Mouse (Mus musculus): ENCODE results near the gene Wdr66. TPM values are rescaled to one million over a fixed set of nuclear protein-coding genes. Genes with fewer than 3 reads are reported as not detected.

The Wdr66 gene
- polyA plus RNA-seq, 1 experiment from 2014 or later, result 14.8 TPM

DNA sequence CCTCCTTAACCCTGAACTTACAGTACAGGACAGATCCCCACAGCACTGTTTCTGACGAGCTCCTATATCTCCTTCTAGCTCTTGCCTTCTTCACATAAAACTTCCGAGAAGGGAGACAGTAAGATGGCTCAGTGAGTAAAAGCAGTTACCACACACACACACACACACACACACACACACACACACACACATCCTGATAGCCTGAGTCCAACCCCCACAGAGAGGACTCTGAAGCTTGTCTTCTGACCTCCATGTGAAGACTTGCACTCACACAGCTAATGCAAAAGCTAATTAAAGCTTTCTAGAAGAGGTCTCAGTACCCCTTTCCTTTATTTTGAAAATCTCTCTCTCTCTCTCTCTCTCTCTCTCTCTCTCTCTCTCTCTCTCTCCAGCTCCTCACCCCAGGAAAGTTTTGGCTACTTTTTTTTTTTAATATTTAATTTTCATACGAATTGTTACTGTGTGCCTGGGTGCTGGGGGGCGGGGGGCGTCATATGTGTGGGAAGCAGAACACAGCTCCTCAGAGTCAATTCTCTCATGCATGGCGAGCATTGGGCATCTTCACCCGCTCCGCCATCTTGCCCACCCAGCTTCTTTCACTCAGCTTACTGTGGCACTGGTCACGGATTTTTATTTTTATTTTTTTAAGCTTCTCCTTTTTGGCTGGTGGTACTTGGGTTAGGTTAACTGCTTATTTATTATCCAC, 24.9 kb downstream of the Wdr66 start:
- Histone ChIP-seq H3K27me3 (replicated peaks) (no peaks in the 10 kb centered on the region), H3K27ac (no peak overlapping the region), H3K4me1 (no peaks in the 10 kb centered on the region; the same call in 1 of the 2 replicates), H3K9ac (no peak overlapping the region), H3K36me3 (no peaks in the 10 kb centered on the region), H3K4me2 (replicated peaks) (no peak overlapping the region), H3K9me3 (no peaks in the 10 kb centered on the region), H3K4me3 (no peak overlapping the region)
- WGBS, result 73% methylated on average over 9 of the region's 9 CpGs
- no peak for ATAC-seq (ENCODE audit: low FRiP score, low read depth)

DNA sequence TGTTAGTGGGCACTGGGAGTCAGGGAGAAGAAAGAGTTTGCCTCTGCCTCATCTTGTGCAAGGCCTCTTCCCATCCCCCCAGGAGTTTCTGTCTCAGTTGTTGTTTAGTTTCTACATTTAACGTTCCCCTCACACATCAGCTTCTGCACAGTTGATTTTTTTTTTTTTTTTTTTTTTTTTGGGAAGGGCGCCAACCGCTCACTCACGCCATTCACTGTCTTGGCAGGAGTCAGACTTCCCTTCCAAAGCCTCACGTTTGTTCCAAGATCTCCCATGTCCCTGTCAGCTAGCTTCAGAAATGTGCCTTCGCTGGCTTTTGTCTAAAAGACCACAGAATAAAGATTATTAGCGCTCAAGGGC, 25.4 kb downstream of the Wdr66 start:
- H3K27ac ChIP-seq, result no peak overlapping the region

DNA sequence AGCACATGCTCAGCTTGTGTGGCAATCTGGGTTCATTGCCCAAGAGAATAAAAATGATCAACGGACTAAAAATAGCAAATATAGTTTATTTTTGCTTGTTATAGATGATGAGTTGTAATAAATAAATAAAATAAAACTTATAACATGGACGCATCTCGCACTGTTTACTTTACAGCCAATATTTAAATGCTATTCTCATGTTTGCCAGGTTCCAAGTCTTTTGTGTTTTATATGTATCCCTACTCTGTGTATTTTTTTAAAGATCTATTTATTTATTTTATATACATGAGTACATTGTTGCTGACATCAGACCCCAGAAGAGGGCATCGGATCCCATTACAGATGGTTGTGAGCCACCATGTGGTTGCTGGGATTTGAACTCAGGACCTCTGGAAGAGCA, 25.8 kb downstream of the Wdr66 start:
- Histone ChIP-seq H3K4me2 (replicated peaks) (no peak overlapping the region), H3K36me3 (no peaks in the 10 kb centered on the region), H3K27me3 (replicated peaks) (no peaks in the 10 kb centered on the region), H3K27ac (no peak overlapping the region), H3K4me3 (no peak overlapping the region), H3K9me3 (no peaks in the 10 kb centered on the region), H3K9ac (no peak overlapping the region), H3K4me1 (no peaks in the 10 kb centered on the region; the same call in 1 of the 2 replicates)
- WGBS, result 90% methylated on average over 4 of the region's 4 CpGs
- no peak for ATAC-seq (ENCODE audit: low FRiP score, low read depth)

More for the DNA sequence above, 25.4 kb downstream of the Wdr66 start:
- 55% methylated on average over 7 of the region's 7 CpGs for WGBS
- no peaks in the 10 kb centered on the region for H3K9me3 ChIP-seq
- no peaks in the 10 kb centered on the region; the same call in 1 of the 2 replicates for H3K4me1 ChIP-seq
- no peaks in the 10 kb centered on the region for H3K27me3 ChIP-seq (replicated peaks)
- no peak overlapping the region for H3K4me3 ChIP-seq
- ATAC-seq (ENCODE audit: low FRiP score, low read depth), result no peak
- no peak overlapping the region for H3K9ac ChIP-seq
- no peak overlapping the region for H3K4me2 ChIP-seq (replicated peaks)
- no peaks in the 10 kb centered on the region for H3K36me3 ChIP-seq

DNA sequence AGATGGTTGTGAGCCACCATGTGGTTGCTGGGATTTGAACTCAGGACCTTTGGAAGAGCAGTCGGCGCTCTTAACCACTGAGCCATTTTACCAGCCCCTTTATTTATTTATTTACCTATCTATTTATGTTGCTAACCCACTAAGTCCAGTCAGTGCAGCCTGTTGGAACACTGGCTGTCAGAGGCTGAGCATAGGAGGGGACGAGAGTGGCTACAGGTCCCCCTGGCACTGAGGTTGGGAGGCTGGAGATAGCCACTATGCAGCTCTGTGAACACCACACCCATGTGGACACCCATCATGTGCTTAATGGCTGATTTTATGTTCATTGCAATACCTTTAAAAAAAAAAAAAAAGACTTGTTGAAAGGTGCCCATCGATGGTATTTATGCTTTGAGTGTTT, 27.3 kb downstream of the Wdr66 start:
- Histone ChIP-seq H3K4me2 (replicated peaks) (no peak overlapping the region), H3K36me3 (no peaks in the 10 kb centered on the region), H3K4me1 (no peaks in the 10 kb centered on the region; the same call in 1 of the 2 replicates), H3K27me3 (replicated peaks) (no peaks in the 10 kb centered on the region), H3K4me3 (no peak overlapping the region), H3K27ac (no peak overlapping the region), H3K9me3 (no peaks in the 10 kb centered on the region), H3K9ac (no peak overlapping the region)
- ATAC-seq (ENCODE audit: low FRiP score, low read depth), result no peak
- 93% methylated on average over 4 of the region's 4 CpGs for WGBS

DNA sequence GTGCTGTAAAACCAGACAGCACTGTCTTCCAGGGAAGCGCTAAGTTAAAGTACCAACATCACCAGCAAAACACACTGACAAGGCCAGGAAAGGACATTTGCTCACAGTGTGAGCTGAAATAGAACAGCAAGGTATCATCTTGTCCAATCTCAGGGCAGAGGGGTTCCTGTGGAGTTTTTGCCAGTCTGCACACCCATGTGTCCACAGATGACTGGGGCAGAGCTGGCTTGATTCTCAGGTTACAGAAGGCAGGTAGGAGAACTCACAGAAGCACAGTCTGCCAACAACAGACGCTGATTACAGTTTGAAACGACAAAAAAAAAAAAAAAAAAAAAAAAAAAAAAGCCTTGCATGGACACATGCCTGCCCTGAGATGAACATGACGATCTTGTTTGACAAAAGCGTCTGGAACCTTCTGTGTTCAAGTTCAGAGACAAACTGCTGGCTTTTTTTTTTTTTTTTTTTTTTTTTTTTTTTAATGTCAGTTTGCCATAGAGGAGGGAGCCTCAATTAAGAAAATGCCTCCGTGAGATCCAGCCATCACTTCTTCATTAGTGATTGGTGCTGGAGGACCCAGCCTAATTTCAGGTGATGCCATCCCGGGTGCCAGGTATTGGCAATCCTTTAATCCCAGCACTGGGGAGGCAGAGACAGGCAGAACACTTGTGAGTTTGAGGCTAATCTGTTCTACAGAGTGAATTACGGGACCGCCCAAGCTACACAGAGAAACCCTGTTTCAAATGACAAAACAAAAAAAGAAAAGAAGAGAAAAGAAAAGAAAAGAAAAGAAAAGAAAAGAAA, 29.6 kb downstream of the Wdr66 start:
- Histone ChIP-seq H3K4me3 (no peak overlapping the region), H3K9ac (no peak overlapping the region), H3K9me3 (no peaks in the 10 kb centered on the region), H3K4me1 (no peaks in the 10 kb centered on the region), H3K27me3 (replicated peaks) (no peaks in the 10 kb centered on the region), H3K27ac (no peak overlapping the region), H3K36me3 (no peaks in the 10 kb centered on the region), H3K4me2 (replicated peaks) (no peak overlapping the region)
- 83% methylated on average over 9 of the region's 9 CpGs for WGBS
- no peak for ATAC-seq (ENCODE audit: low FRiP score, low read depth)

DNA sequence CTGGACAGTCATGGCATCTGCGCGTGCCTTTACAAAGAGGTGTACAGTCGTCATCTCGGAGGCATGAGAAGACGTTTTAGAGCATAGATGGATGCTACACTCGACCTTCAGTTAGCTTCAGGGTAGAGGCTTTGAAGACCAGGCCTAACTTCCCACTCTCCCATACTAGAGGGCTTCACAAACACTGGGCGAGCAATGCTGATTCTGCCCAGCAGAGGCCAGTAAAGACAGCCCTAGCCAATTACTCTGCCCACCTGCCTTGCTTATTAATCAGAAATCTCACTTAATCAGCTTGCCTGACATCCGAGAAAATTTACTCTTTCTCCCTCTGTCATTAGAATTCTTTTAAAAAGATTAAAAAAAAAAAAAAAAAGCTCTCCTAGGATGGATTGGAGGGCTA, 33.3 kb downstream of the Wdr66 start:
- Histone ChIP-seq H3K4me3 (no peak overlapping the region), H3K27ac (no peak overlapping the region), H3K9me3 (0 out of 2 replicates have a peak, but pooled peaks cover 4% of the 10 kb centered on the region), H3K4me2 (replicated peaks) (no peak overlapping the region), H3K36me3 (no peaks in the 10 kb centered on the region), H3K9ac (no peak overlapping the region), H3K27me3 (replicated peaks) (no peaks in the 10 kb centered on the region), H3K4me1 (no peaks in the 10 kb centered on the region)
- WGBS, result 43% methylated on average over 8 of the region's 8 CpGs
- no peak for ATAC-seq (ENCODE audit: low FRiP score, low read depth)

DNA sequence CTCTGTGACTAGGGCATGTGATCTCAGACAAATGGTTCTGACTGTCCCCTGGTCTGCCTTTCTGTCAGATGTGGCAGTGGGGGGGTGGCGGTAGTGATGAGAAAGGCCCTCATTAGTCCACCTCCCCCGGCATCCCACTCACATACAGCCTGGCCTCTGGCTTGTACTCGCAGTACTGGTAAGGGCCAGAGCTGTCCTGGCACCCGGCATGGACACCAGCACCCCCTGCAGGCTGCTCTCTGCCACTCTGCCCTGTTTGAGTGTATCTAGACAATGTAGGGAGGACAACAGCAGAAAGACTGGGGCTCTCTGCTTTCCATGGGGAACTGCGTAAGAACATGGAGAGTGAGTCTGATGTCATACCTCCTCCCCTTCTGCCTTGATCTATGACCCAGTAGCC, 36.2 kb downstream of the Wdr66 start:
- Histone ChIP-seq H3K27me3 (replicated peaks) (no peaks in the 10 kb centered on the region), H3K27ac (no peak overlapping the region), H3K4me3 (no peak overlapping the region), H3K4me2 (replicated peaks) (no peak overlapping the region), H3K36me3 (no peaks in the 10 kb centered on the region), H3K9me3 (0 out of 2 replicates have a peak, but pooled peaks cover 4% of the 10 kb centered on the region), H3K9ac (no peak overlapping the region), H3K4me1 (no peaks in the 10 kb centered on the region)
- 80% methylated on average over 5 of the region's 5 CpGs for WGBS
- no peak for ATAC-seq (ENCODE audit: low FRiP score, low read depth)

DNA sequence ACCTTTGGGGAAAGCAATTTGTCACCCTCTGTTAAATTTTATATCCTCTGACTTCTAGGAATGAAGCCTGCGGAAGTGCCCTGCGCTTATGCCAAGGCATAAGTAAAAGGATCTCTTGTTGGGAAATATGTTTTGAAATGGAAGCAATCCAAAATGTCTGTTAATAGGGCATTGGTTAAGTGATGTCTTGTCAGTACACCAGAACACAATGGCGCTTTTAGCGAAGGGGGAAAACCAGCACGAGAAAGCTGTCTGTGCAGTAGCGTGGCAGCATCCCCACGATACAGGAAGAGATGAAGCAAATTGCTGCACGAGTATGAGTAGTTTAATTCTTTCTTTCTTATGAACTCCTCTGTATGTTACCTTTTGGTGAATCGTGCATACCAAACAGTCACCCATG, 42.8 kb downstream of the Wdr66 start:
- Histone ChIP-seq H3K4me2 (replicated peaks) (no peak overlapping the region), H3K4me3 (no peak overlapping the region), H3K36me3 (no peaks in the 10 kb centered on the region), H3K27ac (no peak overlapping the region), H3K9ac (no peak overlapping the region), H3K9me3 (no peaks in the 10 kb centered on the region), H3K27me3 (replicated peaks) (peaks cover 3% of the 10 kb centered on the region; the same call in 1 of the 2 replicates), H3K4me1 (no peaks in the 10 kb centered on the region)
- ATAC-seq (ENCODE audit: low FRiP score, low read depth), result no peak
- 81% methylated on average over 9 of the region's 9 CpGs for WGBS

DNA sequence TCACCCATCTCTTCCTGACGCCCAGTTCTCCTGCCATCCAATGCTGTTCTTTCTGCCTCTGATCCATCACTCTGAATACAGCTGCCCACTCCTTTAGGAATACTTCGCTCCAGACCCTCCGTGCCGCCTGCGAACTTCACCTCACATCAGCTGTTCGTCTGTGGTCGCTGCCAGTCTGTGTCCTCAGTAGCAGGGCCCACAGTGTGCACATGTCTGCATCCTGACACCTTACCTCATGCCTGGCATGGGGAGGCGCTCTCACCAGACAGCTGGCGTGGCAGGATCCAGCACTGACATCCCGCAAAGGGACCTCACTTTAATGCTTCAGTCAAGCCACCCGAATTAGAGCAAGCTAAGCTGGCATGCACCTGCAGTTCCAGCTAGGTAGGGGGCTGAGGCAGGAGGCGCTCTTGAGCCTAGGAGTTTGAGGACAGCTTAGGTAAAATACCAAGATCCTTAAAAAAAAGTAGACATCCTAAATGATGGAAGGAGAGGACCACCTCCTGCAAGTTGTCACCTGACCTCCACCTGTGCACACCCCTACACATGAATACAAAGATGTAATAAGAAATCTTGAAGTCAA, 44.4 kb downstream of the Wdr66 start:
- H3K9me3 ChIP-seq, result no peaks in the 10 kb centered on the region
- no peak overlapping the region for H3K27ac ChIP-seq
- H3K4me1 ChIP-seq, result peaks cover 11% of the 10 kb centered on the region
- H3K9ac ChIP-seq, result no peak overlapping the region
- peaks cover 3% of the 10 kb centered on the region; the same call in 1 of the 2 replicates for H3K27me3 ChIP-seq (replicated peaks)
- WGBS, result 67% methylated on average over 12 of the region's 12 CpGs
- H3K36me3 ChIP-seq, result no peaks in the 10 kb centered on the region
- no peak for ATAC-seq (ENCODE audit: low FRiP score, low read depth)
- H3K4me3 ChIP-seq, result no peak overlapping the region
- H3K4me2 ChIP-seq (replicated peaks), result no peak overlapping the region

DNA sequence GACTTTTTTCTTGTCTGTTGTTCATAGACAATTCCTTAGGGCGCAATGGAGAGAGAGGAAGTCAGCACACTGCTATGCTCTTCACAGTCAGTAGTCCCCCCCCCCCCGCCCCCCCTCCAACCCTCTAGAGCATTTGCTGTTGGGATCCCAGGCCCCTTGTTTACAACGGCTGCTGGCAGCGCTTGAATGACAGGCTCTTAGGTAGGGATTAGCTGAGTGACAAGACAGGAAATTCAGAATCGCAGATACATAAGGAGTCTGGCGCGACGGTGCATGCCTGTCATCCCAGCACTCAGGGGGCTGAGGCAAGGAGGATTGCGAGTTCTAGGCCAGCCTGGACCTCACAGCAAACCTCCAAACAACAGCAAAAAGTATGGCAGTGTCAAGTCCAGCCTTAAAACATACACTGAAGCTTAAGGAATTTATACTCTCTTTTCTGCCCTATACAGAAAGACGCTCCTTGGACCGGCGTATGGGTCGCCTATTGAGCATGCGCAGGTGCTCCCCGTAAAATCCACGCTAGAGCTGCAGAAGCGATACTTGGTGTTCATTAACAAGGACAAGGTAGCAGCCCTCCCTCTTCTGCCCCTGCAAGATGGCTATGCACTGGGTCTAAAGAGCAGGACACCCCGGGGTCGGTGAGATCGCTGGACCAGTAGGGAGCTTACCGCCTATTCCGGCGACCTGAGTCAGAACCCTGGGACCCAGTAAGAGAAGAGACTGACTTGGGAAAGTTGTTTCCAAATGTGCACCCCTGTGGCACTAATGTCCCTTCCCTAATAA, 45.3 kb downstream of the Wdr66 start:
- H3K4me3 ChIP-seq, result no peak overlapping the region
- H3K4me1 ChIP-seq, result peaks cover 15% of the 10 kb centered on the region
- H3K36me3 ChIP-seq, result no peaks in the 10 kb centered on the region
- 63% methylated on average over 23 of the region's 23 CpGs for WGBS
- H3K9ac ChIP-seq, result no peak overlapping the region
- H3K27ac ChIP-seq, result no peak overlapping the region
- no peaks in the 10 kb centered on the region for H3K9me3 ChIP-seq
- no peak for ATAC-seq (ENCODE audit: low FRiP score, low read depth)
- no peak overlapping the region for H3K4me2 ChIP-seq (replicated peaks)
- peaks cover 3% of the 10 kb centered on the region; the same call in 1 of the 2 replicates for H3K27me3 ChIP-seq (replicated peaks)

DNA sequence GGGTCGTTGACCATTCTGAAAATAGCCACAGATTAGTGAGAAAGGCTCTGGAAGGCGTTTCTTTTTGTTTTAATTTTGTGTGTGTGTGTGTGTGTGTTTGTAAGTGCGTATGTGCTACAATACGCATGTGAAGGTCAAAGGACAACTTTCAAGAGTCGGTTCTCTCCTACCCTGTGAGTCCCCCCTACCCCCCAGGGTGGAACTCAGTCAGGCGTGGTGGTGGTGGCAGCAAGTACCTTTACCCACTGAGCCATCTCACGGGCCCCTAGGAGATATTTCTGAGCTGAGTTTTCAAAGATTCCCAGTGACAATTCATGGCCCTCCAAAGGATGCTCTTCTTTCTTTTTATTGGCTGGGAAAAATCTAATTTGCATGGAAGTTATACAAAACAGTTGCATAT, 45.9 kb downstream of the Wdr66 start:
- no peaks in the 10 kb centered on the region for H3K36me3 ChIP-seq
- no peak overlapping the region for H3K4me3 ChIP-seq
- no peak overlapping the region for H3K27ac ChIP-seq
- WGBS, result 77% methylated on average over 7 of the region's 7 CpGs
- peaks cover 22% of the 10 kb centered on the region for H3K4me1 ChIP-seq
- no peak for ATAC-seq (ENCODE audit: low FRiP score, low read depth)
- H3K9ac ChIP-seq, result no peak overlapping the region
- H3K27me3 ChIP-seq (replicated peaks), result peaks cover 3% of the 10 kb centered on the region; the same call in 1 of the 2 replicates
- no peaks in the 10 kb centered on the region for H3K9me3 ChIP-seq
- H3K4me2 ChIP-seq (replicated peaks), result no peak overlapping the region

DNA sequence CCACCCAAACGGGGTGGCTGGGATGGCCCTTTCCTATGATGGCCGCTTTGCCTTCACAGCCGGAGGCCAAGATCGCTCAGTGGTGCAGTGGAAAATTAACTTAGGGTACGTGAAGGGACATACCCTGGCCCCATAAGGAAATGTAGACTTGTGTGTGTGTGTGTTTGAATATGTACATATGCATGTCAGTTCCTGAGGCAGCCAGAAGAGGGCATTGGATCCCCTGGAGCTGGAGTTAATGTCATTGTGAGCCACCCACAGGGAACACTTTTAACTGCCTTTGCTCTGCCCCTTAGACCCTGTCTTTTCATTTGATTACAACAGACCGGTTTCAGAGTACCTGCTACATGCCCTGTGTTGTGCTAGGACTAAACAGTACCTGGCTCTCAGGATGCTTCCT, 46.6 kb downstream of the Wdr66 start:
- ATAC-seq (ENCODE audit: low FRiP score, low read depth), result no peak
- H3K27ac ChIP-seq, result no peak overlapping the region
- H3K36me3 ChIP-seq, result no peaks in the 10 kb centered on the region
- peaks cover 3% of the 10 kb centered on the region; the same call in 1 of the 2 replicates for H3K27me3 ChIP-seq (replicated peaks)
- H3K9ac ChIP-seq, result no peak overlapping the region
- no peaks in the 10 kb centered on the region for H3K9me3 ChIP-seq
- no peak overlapping the region for H3K4me2 ChIP-seq (replicated peaks)
- H3K4me3 ChIP-seq, result no peak overlapping the region
- H3K4me1 ChIP-seq, result peaks cover 24% of the 10 kb centered on the region
- 89% methylated on average over 6 of the region's 6 CpGs for WGBS
